Mouse (Mus musculus) testis, adult 2 months (tissue): Measurements from ENCODE around the gene Tnfsf13. TPM values are rescaled to one million over a fixed set of nuclear protein-coding genes. Genes with fewer than 3 reads are reported as not detected.

Experiments
- H3K27ac ChIP-seq: fragments of 200-500 bp; 2 replicates; pipeline ENCODE4 v1.5.1; 2012; ENCODE audit warnings: low read depth, low read length; ENCODE audit not compliant: control insufficient read depth, insufficient read depth
- H3K27me3 ChIP-seq: fragments of 200-500 bp; 2 replicates; pipeline ENCODE4 v1.6.1; 2012; ENCODE audit warnings: mild to moderate bottlenecking, low read length, moderate library complexity; ENCODE audit not compliant: control insufficient read depth, insufficient read depth
- H3K36me3 ChIP-seq: fragments of 200-500 bp; 2 replicates; pipeline ENCODE4 v1.6.1; 2012; ENCODE audit warnings: mild to moderate bottlenecking, low read length; ENCODE audit not compliant: control insufficient read depth, insufficient read depth
- H3K4me1 ChIP-seq: fragments of 200-500 bp; 2 replicates; pipeline ENCODE4 v1.6.1; 2012; ENCODE audit warnings: low read length; ENCODE audit not compliant: control insufficient read depth, insufficient read depth
- H3K4me3 ChIP-seq: fragments of 200-500 bp; 2 replicates; pipeline ENCODE4 v1.5.1; 2012; ENCODE audit warnings: low read depth, mild to moderate bottlenecking, low read length, moderate library complexity, mixed read lengths; ENCODE audit not compliant: control insufficient read depth
- CTCF ChIP-seq: fragments of 200-500 bp; IDR thresholded peaks from 2 replicates; pipeline ENCODE4 v1.5.1; 2012; ENCODE audit warnings: low read depth, mild to moderate bottlenecking, inconsistent platforms, low read length, moderate library complexity; ENCODE audit not compliant: control insufficient read depth, insufficient read depth, insufficient replicate concordance
- POLR2A ChIP-seq: fragments of 200-500 bp; IDR thresholded peaks from 2 replicates; pipeline ENCODE4 v1.6.1; 2012; ENCODE audit warnings: low read depth, mild to moderate bottlenecking, inconsistent platforms, low read length, moderate library complexity; ENCODE audit not compliant: control insufficient read depth
- polyA plus RNA-seq: library from polyadenylated mRNA; depleted of rRNA; stranded (reverse); fragments of >200 nt; gene quantifications from 2 replicates; pipeline ENCODE4 v1.2.3, GENCODE M21; 2012

The Tnfsf13 gene
- polyA plus RNA-seq, 1 experiment = 5.6 TPM

DNA sequence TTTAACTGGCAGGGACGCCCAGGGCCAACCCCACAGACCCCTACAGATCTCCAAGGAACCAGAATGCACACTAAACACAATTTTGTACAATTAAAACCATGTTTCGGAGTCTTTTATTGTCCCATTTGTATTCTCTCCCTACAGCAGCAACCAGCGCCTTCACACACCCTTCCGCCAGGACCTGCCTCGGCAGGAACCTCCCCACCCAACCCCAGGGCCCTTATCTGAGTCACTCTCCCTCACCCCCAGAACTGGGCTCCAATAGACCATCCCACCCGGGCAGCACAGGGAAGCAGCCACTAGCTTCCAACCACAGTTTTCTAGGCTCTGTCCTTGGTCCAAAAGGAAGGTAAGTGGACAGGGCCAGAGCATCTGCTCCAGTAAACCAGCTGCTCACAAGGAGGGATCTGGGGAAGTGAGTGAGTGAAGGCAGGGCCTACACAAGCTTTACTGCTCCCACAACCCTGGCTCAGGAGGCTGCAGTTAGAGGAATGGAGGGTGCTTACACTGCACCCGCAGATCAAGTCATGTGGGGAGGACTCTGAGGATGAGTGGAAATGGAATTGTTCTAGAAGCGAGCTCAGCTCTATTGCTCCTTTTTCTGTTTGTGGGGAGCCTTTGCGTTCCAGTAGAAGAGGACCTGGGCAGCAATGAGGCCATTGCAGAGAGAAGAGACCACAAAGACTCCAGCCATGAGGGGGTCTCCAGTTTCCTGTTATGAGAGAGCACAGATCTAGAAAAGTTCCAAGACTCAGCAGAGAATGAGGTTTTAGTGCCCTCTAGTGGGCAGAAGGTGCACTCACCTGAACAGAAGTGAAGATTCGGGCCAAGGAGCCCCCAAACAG is 28.7 kb downstream of the Tnfsf13 start:
- H3K36me3 ChIP-seq = peaks cover 5% of the 10 kb centered on the region; the same call in 1 of the 2 replicates
- H3K4me1 ChIP-seq = peaks cover 18% of the 10 kb centered on the region
- H3K4me3 ChIP-seq = no peak overlapping the region
- H3K27me3 ChIP-seq = no peaks in the 10 kb centered on the region
- TF ChIP-seq POLR2A (no peak), CTCF (peak; percentile 45; the same call in 1 of the 2 replicates)
- H3K27ac ChIP-seq = no peak overlapping the region

DNA sequence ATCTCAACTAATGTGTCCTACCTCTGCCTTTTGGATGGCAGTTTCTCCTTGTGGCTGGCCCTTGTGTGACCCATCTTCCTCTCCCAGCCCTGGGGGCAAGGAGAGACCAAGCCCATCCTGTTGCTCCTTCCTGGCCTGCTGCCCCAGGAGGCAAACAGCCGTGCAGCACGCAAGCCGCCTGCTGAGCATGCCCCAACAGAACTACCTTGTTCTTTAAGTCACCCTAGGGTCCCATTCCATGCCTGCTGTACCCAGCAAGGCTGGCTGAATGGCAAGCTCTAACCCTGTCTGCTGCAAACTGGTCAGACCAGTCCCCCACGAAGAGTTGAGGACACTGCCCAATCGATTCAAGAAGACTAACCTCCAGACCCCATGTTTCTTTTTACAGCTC is 29.5 kb downstream of the Tnfsf13 start:
- TF ChIP-seq CTCF (no peak), POLR2A (no peak)
- Histone ChIP-seq H3K4me1 (peaks cover 18% of the 10 kb centered on the region), H3K36me3 (peaks cover 8% of the 10 kb centered on the region), H3K27ac (no peak overlapping the region), H3K27me3 (no peaks in the 10 kb centered on the region), H3K4me3 (no peak overlapping the region)

DNA sequence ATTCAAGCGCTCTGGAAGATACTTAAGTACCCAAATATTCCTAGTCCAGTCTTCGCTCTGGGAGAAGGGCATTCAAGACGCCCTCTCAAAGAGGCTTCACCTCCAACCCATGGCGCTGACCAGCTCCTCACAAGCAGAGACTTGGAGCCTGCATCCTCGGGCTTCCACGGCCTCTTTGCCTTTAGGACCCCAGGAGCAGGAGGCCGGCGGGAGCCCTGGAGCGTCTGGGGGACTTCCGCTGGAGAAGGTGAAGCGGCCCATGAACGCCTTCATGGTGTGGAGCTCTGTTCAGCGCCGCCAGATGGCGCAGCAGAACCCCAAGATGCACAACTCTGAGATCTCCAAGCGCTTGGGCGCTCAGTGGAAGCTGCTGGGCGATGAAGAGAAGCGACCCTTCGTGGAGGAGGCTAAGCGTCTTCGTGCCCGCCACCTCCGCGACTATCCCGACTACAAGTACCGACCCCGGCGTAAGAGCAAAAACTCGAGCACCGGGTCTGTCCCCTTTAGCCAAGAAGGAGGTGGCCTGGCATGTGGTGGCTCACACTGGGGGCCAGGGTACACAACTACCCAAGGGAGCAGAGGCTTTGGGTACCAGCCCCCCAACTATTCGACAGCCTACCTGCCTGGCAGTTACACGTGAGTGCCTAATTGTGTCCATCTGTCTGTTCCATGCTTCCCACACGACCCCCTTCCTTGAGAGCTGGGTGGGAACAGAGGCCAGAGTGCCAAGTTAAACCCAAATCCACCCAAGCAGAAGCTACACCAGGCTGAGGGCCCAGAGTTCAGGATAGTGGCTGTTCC is 30.1 kb downstream of the Tnfsf13 start, which contains the start of gene Sox15:
Sox15 (plus strand) TSS at position 51 of the 801 bp plus-strand sequence.
- H3K27me3 ChIP-seq = no peaks in the 10 kb centered on the region
- H3K4me1 ChIP-seq = peaks cover 18% of the 10 kb centered on the region
- peaks cover 11% of the 10 kb centered on the region for H3K36me3 ChIP-seq
- TF ChIP-seq POLR2A (no peak), CTCF (peak; percentile 51; the same call in 1 of the 2 replicates)
- peak within 1 kb of the TSS; percentile 21 for H3K4me3 ChIP-seq
- peak within 1 kb of the TSS; percentile 27; the same call in 1 of the 2 replicates for H3K27ac ChIP-seq

DNA sequence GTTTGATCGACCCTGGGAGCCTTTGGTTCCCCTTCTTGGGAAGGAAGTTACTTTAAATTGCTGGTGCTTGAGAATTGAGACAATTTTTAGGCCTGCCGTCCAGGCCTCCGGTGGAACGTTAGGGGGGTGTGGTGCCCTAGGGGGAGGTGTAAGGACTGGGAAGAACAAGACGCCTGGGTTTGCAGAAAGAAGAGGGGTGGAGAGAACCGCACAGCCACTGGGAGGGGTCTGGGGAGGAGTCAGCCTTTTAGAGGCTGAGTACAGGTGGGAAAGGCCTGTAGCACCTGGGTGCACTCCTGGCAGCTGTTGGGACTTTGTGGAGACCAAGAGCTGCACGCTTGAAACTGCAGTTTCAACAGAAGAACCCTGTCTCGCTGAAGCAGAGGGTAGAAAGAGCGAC is 30.8 kb downstream of the Tnfsf13 start:
- H3K4me3 ChIP-seq = no peak overlapping the region
- TF ChIP-seq CTCF (no peak), POLR2A (no peak)
- peak overlapping the region; percentile 16; the same call in 1 of the 2 replicates for H3K27ac ChIP-seq
- peaks cover 18% of the 10 kb centered on the region for H3K4me1 ChIP-seq
- H3K36me3 ChIP-seq = peaks cover 11% of the 10 kb centered on the region
- H3K27me3 ChIP-seq = no peaks in the 10 kb centered on the region

DNA sequence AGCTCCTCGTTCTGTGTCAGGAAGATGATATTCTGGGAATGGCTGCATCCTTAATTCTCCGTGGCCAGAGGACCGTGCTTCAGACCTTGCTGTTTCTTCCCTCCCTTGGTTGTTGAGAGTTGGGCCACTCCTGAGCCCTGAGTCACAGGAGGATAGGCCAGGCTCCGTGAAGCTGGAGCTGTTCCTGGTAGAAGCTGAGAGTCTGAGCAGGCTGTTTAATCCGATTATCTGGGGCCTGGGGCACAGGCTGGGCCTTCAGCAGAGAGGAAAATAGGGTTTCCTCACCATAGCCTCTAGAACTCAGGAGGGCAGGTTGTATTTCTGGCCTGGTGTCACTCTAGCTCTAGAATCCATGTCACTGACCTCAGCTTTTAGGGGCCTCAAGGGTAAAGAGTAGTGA is 32.2 kb downstream of the Tnfsf13 start:
- peaks cover 18% of the 10 kb centered on the region for H3K4me1 ChIP-seq
- TF ChIP-seq CTCF (no peak), POLR2A (no peak)
- peaks cover 14% of the 10 kb centered on the region for H3K36me3 ChIP-seq
- no peak overlapping the region for H3K27ac ChIP-seq
- no peak overlapping the region for H3K4me3 ChIP-seq
- H3K27me3 ChIP-seq = no peaks in the 10 kb centered on the region

DNA sequence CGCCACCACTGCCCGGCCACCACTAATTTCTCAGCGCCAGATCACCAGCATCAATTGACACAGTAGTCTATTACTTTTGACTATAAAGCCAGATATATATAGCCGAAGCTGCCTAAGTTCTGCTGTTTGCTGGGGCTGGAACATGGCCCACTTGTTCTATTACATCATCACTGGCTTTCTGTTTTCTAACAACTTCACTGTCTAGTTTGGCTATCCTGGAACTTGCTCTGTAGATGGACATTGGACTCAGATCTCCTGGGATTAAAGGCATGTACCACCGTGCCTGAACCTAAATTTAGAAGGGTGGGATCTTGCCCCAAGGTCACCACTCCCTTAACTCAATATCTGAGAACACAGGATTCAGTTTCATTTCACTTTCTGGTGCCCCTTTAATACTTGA is 39.7 kb downstream of the Tnfsf13 start:
- H3K4me3 ChIP-seq = no peak overlapping the region
- H3K27me3 ChIP-seq = no peaks in the 10 kb centered on the region
- H3K4me1 ChIP-seq = no peaks in the 10 kb centered on the region
- peaks cover 9% of the 10 kb centered on the region for H3K36me3 ChIP-seq
- TF ChIP-seq POLR2A (no peak), CTCF (no peak)
- H3K27ac ChIP-seq = no peak overlapping the region

DNA sequence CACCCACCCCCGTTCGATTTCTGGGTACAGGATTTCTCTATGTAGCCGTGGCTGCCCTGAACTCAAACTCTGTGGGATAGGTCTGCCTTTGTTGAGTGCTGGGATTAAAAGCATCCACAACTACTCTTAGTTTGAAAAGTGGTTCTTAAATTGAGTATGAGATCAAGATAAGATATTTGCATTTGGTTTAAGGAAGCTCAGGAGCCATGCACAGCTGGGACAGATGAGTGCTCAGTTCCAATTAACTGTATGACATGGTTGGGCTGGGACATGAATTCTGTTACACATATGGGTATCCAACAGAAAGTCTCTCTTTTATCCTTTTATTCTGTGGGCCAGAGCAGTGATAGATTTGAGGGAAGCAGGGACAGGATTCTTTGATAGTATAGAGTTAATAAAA is 50.1 kb downstream of the Tnfsf13 start:
- H3K4me1 ChIP-seq = peaks cover 2% of the 10 kb centered on the region
- no peak for TF ChIP-seq POLR2A
- TF ChIP-seq CTCF = no peak
- no peaks in the 10 kb centered on the region; the same call in 1 of the 2 replicates for H3K36me3 ChIP-seq
- H3K27me3 ChIP-seq = no peaks in the 10 kb centered on the region
- H3K27ac ChIP-seq = no peak overlapping the region
- H3K4me3 ChIP-seq = no peak overlapping the region
